Mouse (Mus musculus) forebrain, embryonic 16.5 days (tissue): ENCODE results near the gene Zbtb18. TPM values are rescaled to one million over a fixed set of nuclear protein-coding genes. Genes with fewer than 3 reads are reported as not detected.

Source experiments
- ATAC-seq: fragments of 200-750 bp; cut with Nextera tagmentation; 2 replicates; pipeline ENCODE4 v1.8.0; 2017; ENCODE audit warnings: mild to moderate bottlenecking, moderate library complexity
- H3K27ac ChIP-seq: fragments of 300-500 bp; sonication (generic); 2 replicates; pipeline ENCODE4 v1.5.1; 2014; ENCODE audit warnings: low read length, control low read depth
- H3K27me3 ChIP-seq: fragments of 300-500 bp; sonication (generic); replicated peaks from 2 replicates; pipeline ENCODE4 v1.6.1; 2014; ENCODE audit warnings: low read length; ENCODE audit not compliant: control insufficient read depth, insufficient read depth
- H3K36me3 ChIP-seq: fragments of 300-500 bp; sonication (generic); 2 replicates; pipeline ENCODE4 v1.6.1; 2014; ENCODE audit not compliant: control insufficient read depth, insufficient read depth
- H3K4me1 ChIP-seq: fragments of 300-500 bp; sonication (generic); replicated peaks from 2 replicates; pipeline ENCODE4 v1.6.1; 2014; ENCODE audit warnings: low read length; ENCODE audit not compliant: control insufficient read depth, insufficient read depth
- H3K4me2 ChIP-seq: fragments of 300-500 bp; sonication (generic); 2 replicates; pipeline ENCODE4 v1.6.1; 2014; ENCODE audit warnings: mild to moderate bottlenecking, low read length, control low read depth
- H3K4me3 ChIP-seq: fragments of 300-500 bp; sonication (generic); replicated peaks from 2 replicates; pipeline ENCODE4 v1.5.1; 2014; ENCODE audit warnings: mild to moderate bottlenecking, low read length, control low read depth
- H3K9ac ChIP-seq: fragments of 300-500 bp; sonication (generic); replicated peaks from 2 replicates; pipeline ENCODE4 v1.6.1; 2014; ENCODE audit warnings: low read depth, low read length, control low read depth
- H3K9me3 ChIP-seq: fragments of 300-500 bp; sonication (generic); 2 replicates; pipeline ENCODE4 v1.6.1; 2016; ENCODE audit warnings: low read length; ENCODE audit not compliant: control insufficient read depth
- WGBS: fragments of 180-500 bp; shearing (Covaris S2); extraction: QIAGEN DNeasy Blood & Tissue Kit; methylation state at CpG from one replicate; pipeline ENCODE4 v1.1.7; 2014; 5-methylcytosine and 5-hydroxymethylcytosine counted together
- polyA plus RNA-seq: library from polyadenylated mRNA; unstranded; fragments of >200 nt; fragmentation: Nextera tagmentation; extraction: Ambion mirVana; gene quantifications from 2 replicates; pipeline ENCODE4 v1.2.1, GENCODE M21; 2015

The Zbtb18 gene
- polyA plus RNA-seq, 1 experiment from 2014 or later: 111 TPM

DNA sequence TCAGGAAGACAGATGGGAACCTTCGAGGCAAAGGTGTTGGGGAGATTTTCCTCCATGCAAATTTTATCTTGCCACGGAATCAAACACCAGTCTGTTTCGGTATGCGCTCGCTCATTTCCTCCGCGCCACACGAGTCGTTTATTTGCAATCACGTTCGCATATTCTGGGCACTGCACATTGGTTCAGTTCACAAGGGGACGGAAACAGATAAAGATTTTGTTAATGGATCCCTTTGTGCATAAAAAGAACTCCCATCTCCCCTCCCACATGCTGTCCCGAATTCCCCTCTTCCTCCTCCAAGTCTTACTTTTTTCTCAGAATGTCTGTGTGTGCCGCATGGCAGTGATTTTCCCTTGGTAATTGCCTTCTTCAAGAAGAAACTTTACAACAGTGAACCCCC, 13.8 kb upstream of the Zbtb18 start:
- H3K27me3 ChIP-seq: no peaks in the 10 kb centered on the region
- WGBS: 64% methylated on average over 14 of the region's 14 CpGs
- peak overlapping the region; percentile 66 for H3K27ac ChIP-seq
- no peaks in the 10 kb centered on the region for H3K9me3 ChIP-seq
- H3K36me3 ChIP-seq: no peaks in the 10 kb centered on the region
- no peak overlapping the region for H3K9ac ChIP-seq
- no peak overlapping the region; the same call in 1 of the 2 replicates for H3K4me2 ChIP-seq
- peaks cover 5% of the 10 kb centered on the region for H3K4me1 ChIP-seq
- no peak overlapping the region for H3K4me3 ChIP-seq
- ATAC-seq: no peak; the same call in 1 of the 2 replicates

DNA sequence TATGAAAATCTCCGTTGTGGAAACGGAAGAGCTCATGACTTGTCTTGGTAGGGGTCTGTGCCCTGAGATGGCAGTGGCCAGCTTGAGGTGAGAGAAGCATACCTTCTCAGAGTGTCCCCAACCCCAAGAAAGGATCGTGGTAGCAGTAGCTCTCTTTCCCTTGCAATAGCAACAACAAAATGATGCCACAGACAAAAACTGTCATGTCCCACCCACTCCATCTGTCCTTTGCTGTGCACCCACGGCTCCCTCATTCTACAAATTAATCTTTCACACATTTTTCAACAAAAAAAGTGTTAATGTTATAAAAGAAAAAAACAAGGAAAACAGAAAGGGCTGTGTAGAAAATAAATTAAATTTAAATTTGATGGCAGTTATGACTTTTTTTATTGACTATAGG, 13.1 kb upstream of the Zbtb18 start:
- Histone ChIP-seq H3K4me1 (peaks cover 5% of the 10 kb centered on the region), H3K36me3 (no peaks in the 10 kb centered on the region), H3K27me3 (no peaks in the 10 kb centered on the region), H3K27ac (peak overlapping the region; percentile 66), H3K9ac (no peak overlapping the region), H3K9me3 (no peaks in the 10 kb centered on the region), H3K4me2 (no peak overlapping the region), H3K4me3 (no peak overlapping the region)
- no peak for ATAC-seq
- 56% methylated on average over 4 of the region's 4 CpGs for WGBS

DNA sequence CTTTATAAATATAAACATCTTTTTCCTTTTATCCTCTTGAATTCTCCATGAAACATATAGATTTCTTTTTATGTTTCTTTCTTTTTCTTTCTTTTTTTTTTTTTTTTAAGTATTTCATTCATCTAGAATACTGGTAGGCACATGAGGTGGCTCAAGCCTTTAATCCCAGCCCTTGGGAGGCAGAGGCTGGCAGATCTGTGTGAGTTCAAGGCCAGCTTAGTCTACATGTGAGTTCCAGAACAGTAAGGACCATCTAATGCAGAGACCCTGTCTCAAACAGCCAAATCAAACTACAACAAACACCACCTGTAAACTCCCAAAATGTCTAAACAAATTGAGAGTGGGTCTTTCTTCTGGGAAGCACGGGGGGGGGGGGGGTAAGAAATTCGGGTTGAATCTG, 1.7 kb upstream of the Zbtb18 start:
- H3K4me1 ChIP-seq: peaks cover 16% of the 10 kb centered on the region
- no peaks in the 10 kb centered on the region for H3K27me3 ChIP-seq
- no peak for ATAC-seq
- no peak overlapping the region for H3K4me2 ChIP-seq
- H3K27ac ChIP-seq: no peak overlapping the region
- no peaks in the 10 kb centered on the region for H3K9me3 ChIP-seq
- no peak overlapping the region for H3K4me3 ChIP-seq
- H3K36me3 ChIP-seq: no peaks in the 10 kb centered on the region
- WGBS: 0% methylated on average over 2 of the region's 2 CpGs
- no peak overlapping the region for H3K9ac ChIP-seq

GRCm38 (mm10) chr1:177440981-177441491, 1.1 kb upstream of the Zbtb18 start:
- WGBS: under 1% methylated on average over 6 of the region's 6 CpGs
- peaks cover 17% of the 10 kb centered on the region for H3K4me1 ChIP-seq
- H3K9me3 ChIP-seq: no peaks in the 10 kb centered on the region

DNA sequence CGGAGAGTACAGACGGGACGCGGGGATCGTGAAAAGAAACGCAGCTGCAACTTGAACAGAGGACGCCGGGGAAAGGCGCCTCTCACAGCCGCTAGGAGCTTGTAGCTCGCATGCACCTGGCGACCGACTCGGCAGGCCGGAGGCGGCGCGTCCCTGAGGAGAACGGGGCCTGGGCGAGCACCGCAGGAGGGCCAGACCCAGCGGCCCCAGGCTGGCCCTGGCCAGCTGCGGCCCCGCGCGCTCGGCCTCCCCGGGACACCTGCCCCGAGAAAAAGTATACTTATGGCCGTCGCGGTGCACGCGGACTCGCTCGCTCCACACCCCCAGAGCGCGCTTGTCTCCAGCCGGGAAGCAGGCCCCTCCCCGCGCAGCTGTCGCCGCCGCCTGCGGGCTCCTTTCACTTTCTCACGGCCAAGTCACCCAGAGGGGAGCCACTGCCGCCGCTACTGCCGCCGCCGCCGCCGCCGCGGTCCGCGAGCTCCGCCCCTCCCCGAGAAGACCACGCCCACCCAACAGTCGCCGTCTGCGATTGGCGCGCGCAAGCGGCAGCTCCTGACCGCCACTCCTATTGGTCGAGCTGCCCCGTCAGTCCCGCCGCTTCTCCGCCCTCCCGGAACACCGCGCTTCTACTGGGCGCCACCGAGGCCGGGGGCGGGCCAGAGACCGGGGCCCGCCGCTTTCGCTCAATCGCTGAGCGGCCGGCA, 507 bp upstream of the Zbtb18 start:
- peak overlapping the region; percentile 64 for H3K4me3 ChIP-seq
- no peaks in the 10 kb centered on the region for H3K36me3 ChIP-seq
- peak overlapping the region; percentile 71 for H3K4me2 ChIP-seq
- WGBS: under 1% methylated on average over 70 of the region's 87 CpGs
- H3K4me1 ChIP-seq: peaks cover 17% of the 10 kb centered on the region
- H3K27me3 ChIP-seq: no peaks in the 10 kb centered on the region
- ATAC-seq: peak; percentile 98
- peak overlapping the region; percentile 71 for H3K9ac ChIP-seq
- H3K9me3 ChIP-seq: no peaks in the 10 kb centered on the region
- peak overlapping the region; percentile 96 for H3K27ac ChIP-seq

More at GRCm38 (mm10) chr1:177440981-177441491, 1.1 kb upstream of the Zbtb18 start:
- Histone ChIP-seq H3K27me3 (no peaks in the 10 kb centered on the region), H3K36me3 (no peaks in the 10 kb centered on the region), H3K4me3 (peak overlapping the region; percentile 64), H3K9ac (peak overlapping the region; percentile 71), H3K27ac (peak overlapping the region; percentile 95), H3K4me2 (peak overlapping the region; percentile 71)
- ATAC-seq: no peak

- 0 out of 2 replicates have a peak, but pooled peaks cover under 1% of the 10 kb centered on the region for H3K36me3 ChIP-seq
- H3K27me3 ChIP-seq: no peaks in the 10 kb centered on the region
- peak overlapping the region; percentile 64 for H3K4me3 ChIP-seq
- peak overlapping the region; percentile 96 for H3K27ac ChIP-seq
- ATAC-seq: no peak
- peak overlapping the region; percentile 89 for H3K9ac ChIP-seq
- no peaks in the 10 kb centered on the region for H3K9me3 ChIP-seq
- under 1% methylated on average over 47 of the region's 62 CpGs for WGBS
- peaks cover 27% of the 10 kb centered on the region for H3K4me1 ChIP-seq
- H3K4me2 ChIP-seq: peak overlapping the region; percentile 56
Observed at GRCm38 (mm10) chr1:177442821-177443723, 921 bp downstream of the Zbtb18 start.

GRCm38 (mm10) chr1:177443724-177444482, 1.8 kb downstream of the Zbtb18 start:
- Histone ChIP-seq H3K4me3 (peak overlapping the region; percentile 64), H3K4me2 (peak overlapping the region; percentile 56), H3K4me1 (peaks cover 30% of the 10 kb centered on the region), H3K36me3 (peaks cover 3% of the 10 kb centered on the region; the same call in 1 of the 2 replicates), H3K27me3 (no peaks in the 10 kb centered on the region), H3K27ac (peak overlapping the region; percentile 96), H3K9me3 (no peaks in the 10 kb centered on the region), H3K9ac (peak overlapping the region; percentile 89)
- WGBS: 4% methylated on average over 9 of the region's 9 CpGs
- ATAC-seq: no peak

GRCm38 (mm10) chr1:177444483-177444810, 2.3 kb downstream of the Zbtb18 start:
- ATAC-seq: peak; percentile 14
- Histone ChIP-seq H3K27me3 (no peaks in the 10 kb centered on the region), H3K9ac (peak overlapping the region; percentile 89), H3K9me3 (no peaks in the 10 kb centered on the region), H3K4me2 (peak overlapping the region; percentile 56), H3K4me1 (peaks cover 30% of the 10 kb centered on the region), H3K4me3 (peak overlapping the region; percentile 64), H3K36me3 (peaks cover 3% of the 10 kb centered on the region; the same call in 1 of the 2 replicates), H3K27ac (peak overlapping the region; percentile 96)
- WGBS: 1% methylated on average over 3 of the region's 3 CpGs
